Mouse (Mus musculus) stomach, embryonic 14.5 days (tissue): ENCODE data around the gene Krtap17-1. TPM values are rescaled to one million over a fixed set of nuclear protein-coding genes. Genes with fewer than 3 reads are reported as not detected.

Experiments
- ATAC-seq: fragments of 200-750 bp; cut with Nextera tagmentation; 2 replicates; pipeline ENCODE4 v1.8.0; 2017; ENCODE audit warnings: low read depth, moderate TSS enrichment; ENCODE audit not compliant: insufficient number of reproducible peaks, insufficient read depth, low FRiP score
- H3K27ac ChIP-seq: fragments of 300-500 bp; sonication (generic); 2 replicates; pipeline ENCODE4 v1.5.1; 2014; ENCODE audit warnings: mild to moderate bottlenecking, low read length, moderate library complexity, mixed read lengths
- H3K27me3 ChIP-seq: fragments of 300-500 bp; sonication (generic); 2 replicates; pipeline ENCODE4 v1.6.1; 2014; ENCODE audit warnings: low read length, control low read depth, mixed read lengths; ENCODE audit not compliant: control insufficient read depth, insufficient read depth
- H3K36me3 ChIP-seq: fragments of 300-500 bp; sonication (generic); 2 replicates; pipeline ENCODE4 v1.6.1; 2014; ENCODE audit warnings: mild to moderate bottlenecking, control low read depth, low read length, moderate library complexity, mixed read lengths; ENCODE audit not compliant: control insufficient read depth, insufficient read depth
- H3K4me1 ChIP-seq: fragments of 300-500 bp; sonication (generic); 2 replicates; pipeline ENCODE4 v1.6.1; 2014; ENCODE audit warnings: low read length, control low read depth, mixed read lengths; ENCODE audit not compliant: control insufficient read depth, insufficient read depth
- H3K4me2 ChIP-seq: fragments of 300-500 bp; sonication (generic); replicated peaks from 2 replicates; pipeline ENCODE4 v1.6.1; 2014; ENCODE audit warnings: low read depth, low read length, control low read depth
- H3K4me3 ChIP-seq: fragments of 300-500 bp; sonication (generic); 2 replicates; pipeline ENCODE4 v1.5.1; 2014; ENCODE audit warnings: low read depth, low read length, control low read depth
- H3K9ac ChIP-seq: fragments of 300-500 bp; sonication (generic); replicated peaks from 2 replicates; pipeline ENCODE4 v1.6.1; 2014; ENCODE audit warnings: low read depth, mild to moderate bottlenecking, control low read depth, low read length, moderate library complexity, mixed read lengths
- H3K9me3 ChIP-seq: fragments of 300-500 bp; sonication (generic); 2 replicates; pipeline ENCODE4 v1.6.1; 2016; ENCODE audit warnings: low read depth, low read length, control low read depth; ENCODE audit not compliant: control insufficient read depth
- WGBS: fragments of 180-500 bp; shearing (Covaris S2); extraction: QIAGEN DNeasy Blood & Tissue Kit; methylation state at CpG from one replicate; pipeline ENCODE4 v1.1.7; 2014; 5-methylcytosine and 5-hydroxymethylcytosine counted together
- polyA plus RNA-seq: library from polyadenylated mRNA; unstranded; fragments of >200 nt; fragmentation: Nextera tagmentation; extraction: Ambion mirVana; gene quantifications from 2 replicates; pipeline ENCODE4 v1.2.1, GENCODE M21; 2014

The Krtap17-1 gene
- polyA plus RNA-seq, 1 experiment from 2014 or later: not detected

DNA sequence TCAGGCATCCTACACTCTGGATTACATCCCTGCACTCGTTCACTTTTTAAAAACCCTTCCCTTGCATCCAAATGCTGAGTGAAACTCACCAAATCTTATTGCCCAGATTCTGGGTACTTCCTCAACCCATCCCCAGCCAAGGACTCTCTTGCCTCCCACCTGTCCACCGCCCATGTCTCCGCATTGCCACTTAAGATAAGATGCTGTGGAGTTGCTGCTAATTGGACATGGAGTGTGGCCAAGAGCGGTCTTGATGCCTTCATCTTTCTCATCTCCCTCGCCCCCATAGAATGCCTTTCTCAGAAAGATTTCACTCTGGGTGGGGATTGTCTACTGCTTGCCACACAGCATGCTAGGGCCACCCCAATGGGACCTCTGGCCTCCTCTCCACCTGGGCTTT, 14.5 kb upstream of the Krtap17-1 start:
- no peak overlapping the region for H3K27ac ChIP-seq
- no peaks in the 10 kb centered on the region for H3K36me3 ChIP-seq
- no peaks in the 10 kb centered on the region for H3K9me3 ChIP-seq
- H3K4me1 ChIP-seq: no peaks in the 10 kb centered on the region
- 83% methylated on average over 5 of the region's 5 CpGs for WGBS
- no peak overlapping the region for H3K4me2 ChIP-seq
- no peak overlapping the region for H3K9ac ChIP-seq
- ATAC-seq: no peak
- no peaks in the 10 kb centered on the region for H3K27me3 ChIP-seq
- no peak overlapping the region for H3K4me3 ChIP-seq

DNA sequence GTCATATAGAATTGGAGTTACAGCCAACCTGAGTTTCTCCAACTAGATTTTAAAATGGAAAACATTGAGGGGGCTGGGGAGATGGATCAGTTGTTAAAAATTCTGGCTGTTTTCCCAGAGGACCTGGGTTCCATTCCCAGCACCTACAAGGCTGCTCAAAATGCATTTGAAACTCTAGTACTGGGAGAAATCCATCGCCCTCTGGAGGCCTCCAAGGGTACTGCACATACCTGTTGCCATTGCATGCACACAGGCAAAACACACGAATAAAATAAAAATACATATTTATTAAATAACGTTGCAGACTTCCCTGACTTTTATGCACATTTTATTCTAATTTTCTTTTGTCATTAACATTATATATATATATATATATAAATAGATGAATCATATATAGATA, 12.8 kb upstream of the Krtap17-1 start:
- 54% methylated on average over 3 of the region's 3 CpGs for WGBS
- Histone ChIP-seq H3K4me2 (no peak overlapping the region), H3K4me3 (no peak overlapping the region), H3K9me3 (no peaks in the 10 kb centered on the region; the same call in 1 of the 2 replicates), H3K27ac (no peak overlapping the region), H3K27me3 (no peaks in the 10 kb centered on the region), H3K9ac (no peak overlapping the region), H3K4me1 (no peaks in the 10 kb centered on the region), H3K36me3 (no peaks in the 10 kb centered on the region)
- ATAC-seq: no peak

DNA sequence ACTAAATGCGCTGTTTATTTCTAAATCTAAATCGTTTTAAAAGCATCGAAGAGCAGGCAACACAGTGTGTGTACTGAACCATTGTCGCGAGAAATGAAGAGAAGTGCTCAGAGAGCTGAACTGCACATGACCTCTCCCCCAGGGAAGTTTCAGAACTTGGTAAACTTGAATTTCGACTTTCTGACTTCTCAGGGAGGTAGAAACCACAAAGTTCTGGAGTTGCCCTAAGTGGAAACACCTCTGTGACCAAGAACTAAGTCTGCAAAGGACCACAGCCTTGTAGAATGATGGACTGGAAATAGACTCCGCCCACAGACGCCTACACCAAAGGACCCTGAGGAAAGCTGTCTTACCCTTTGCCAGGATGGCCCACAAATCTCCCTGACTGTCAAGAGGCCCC, 12.1 kb upstream of the Krtap17-1 start:
- no peak overlapping the region for H3K4me2 ChIP-seq
- no peak overlapping the region for H3K27ac ChIP-seq
- ATAC-seq: no peak
- no peak overlapping the region for H3K4me3 ChIP-seq
- H3K36me3 ChIP-seq: no peaks in the 10 kb centered on the region
- H3K27me3 ChIP-seq: no peaks in the 10 kb centered on the region
- WGBS: 66% methylated on average over 8 of the region's 8 CpGs
- H3K9me3 ChIP-seq: no peaks in the 10 kb centered on the region; the same call in 1 of the 2 replicates
- no peaks in the 10 kb centered on the region for H3K4me1 ChIP-seq
- no peak overlapping the region for H3K9ac ChIP-seq

- H3K4me3 ChIP-seq: no peak overlapping the region
- no peaks in the 10 kb centered on the region; the same call in 1 of the 2 replicates for H3K9me3 ChIP-seq
- ATAC-seq: no peak
- H3K4me2 ChIP-seq: no peak overlapping the region
- no peaks in the 10 kb centered on the region for H3K4me1 ChIP-seq
- no peaks in the 10 kb centered on the region for H3K36me3 ChIP-seq
- 20% methylated on average over 6 of the region's 6 CpGs for WGBS
- no peak overlapping the region for H3K27ac ChIP-seq
- H3K27me3 ChIP-seq: no peaks in the 10 kb centered on the region
- H3K9ac ChIP-seq: no peak overlapping the region
These were observed 11.1 kb upstream of the Krtap17-1 start for GRCm38 (mm10) chr11:100004846-100005245.

DNA sequence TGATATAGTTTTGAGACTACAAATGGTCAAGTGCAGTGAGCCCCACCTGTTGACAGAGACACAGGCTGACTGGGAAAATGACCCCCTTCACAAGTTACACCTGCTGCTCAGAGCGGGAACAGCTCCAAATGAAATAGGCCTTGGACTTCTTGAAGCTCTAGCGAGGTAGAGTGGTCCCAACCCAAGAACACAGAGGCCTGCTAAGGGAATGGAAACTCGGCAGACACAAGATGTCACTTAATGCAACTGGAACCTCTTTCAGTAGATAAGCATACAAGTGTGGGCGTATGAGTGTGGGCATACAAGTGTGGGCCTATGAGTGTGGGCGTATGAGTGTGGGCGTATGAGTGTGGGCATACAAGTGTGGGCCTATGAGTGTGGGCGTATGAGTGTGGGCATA, 5.3 kb upstream of the Krtap17-1 start:
- no peak for ATAC-seq
- Histone ChIP-seq H3K4me3 (no peak overlapping the region), H3K9ac (no peak overlapping the region), H3K9me3 (no peaks in the 10 kb centered on the region; the same call in 1 of the 2 replicates), H3K27ac (no peak overlapping the region), H3K4me2 (no peak overlapping the region), H3K36me3 (no peaks in the 10 kb centered on the region), H3K4me1 (no peaks in the 10 kb centered on the region), H3K27me3 (no peaks in the 10 kb centered on the region)
- WGBS: 88% methylated on average over 7 of the region's 7 CpGs

DNA sequence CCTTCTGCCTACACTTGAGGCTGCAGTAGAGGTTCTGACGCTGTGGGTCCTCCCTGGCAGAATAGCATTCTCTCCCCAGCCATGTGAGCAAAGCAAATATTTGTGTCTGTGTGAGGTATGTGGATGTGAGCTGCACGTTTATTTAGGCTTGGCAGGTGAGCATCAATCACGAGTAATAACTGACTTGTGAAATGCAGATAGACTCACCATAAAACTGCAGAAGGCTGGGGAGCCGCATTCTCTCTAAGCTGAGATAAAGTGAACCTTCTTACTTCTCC, 529 bp upstream of the Krtap17-1 start:
- Histone ChIP-seq H3K4me3 (no peak overlapping the region), H3K9ac (no peak overlapping the region), H3K27me3 (no peaks in the 10 kb centered on the region), H3K4me2 (no peak overlapping the region), H3K4me1 (peaks cover 4% of the 10 kb centered on the region; the same call in 1 of the 2 replicates), H3K36me3 (no peaks in the 10 kb centered on the region), H3K27ac (no peak overlapping the region), H3K9me3 (no peaks in the 10 kb centered on the region)
- ATAC-seq: no peak
- WGBS: 29% methylated on average over 4 of the region's 4 CpGs

DNA sequence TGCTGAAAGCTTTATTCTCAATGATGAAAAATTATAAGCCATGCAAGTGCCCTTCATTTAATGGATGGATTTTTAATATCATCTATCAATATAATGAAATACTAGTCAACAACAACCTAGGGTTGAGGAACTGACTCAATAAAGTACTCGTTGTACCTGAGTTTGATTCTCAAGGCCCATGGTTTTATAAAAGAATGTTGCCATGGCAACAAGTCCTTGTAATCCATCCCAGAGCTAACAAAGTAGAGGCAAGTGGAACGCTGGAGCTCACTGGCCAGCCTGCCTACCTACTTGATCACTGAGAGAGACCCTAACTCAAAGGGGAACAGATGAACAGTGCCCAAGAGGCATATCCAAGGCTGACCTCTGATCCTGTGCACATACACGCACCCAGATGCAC, 3.2 kb downstream of the Krtap17-1 start:
- ATAC-seq: no peak
- Histone ChIP-seq H3K4me3 (no peak overlapping the region), H3K9ac (no peak overlapping the region), H3K4me1 (peaks cover 4% of the 10 kb centered on the region; the same call in 1 of the 2 replicates), H3K27me3 (no peaks in the 10 kb centered on the region), H3K36me3 (no peaks in the 10 kb centered on the region), H3K27ac (no peak overlapping the region), H3K9me3 (no peaks in the 10 kb centered on the region), H3K4me2 (no peak overlapping the region)
- WGBS: 72% methylated on average over 3 of the region's 3 CpGs

- no peak for ATAC-seq
These were observed 3.9 kb downstream of the Krtap17-1 start for GRCm38 (mm10) chr11:99989881-99990405.

DNA sequence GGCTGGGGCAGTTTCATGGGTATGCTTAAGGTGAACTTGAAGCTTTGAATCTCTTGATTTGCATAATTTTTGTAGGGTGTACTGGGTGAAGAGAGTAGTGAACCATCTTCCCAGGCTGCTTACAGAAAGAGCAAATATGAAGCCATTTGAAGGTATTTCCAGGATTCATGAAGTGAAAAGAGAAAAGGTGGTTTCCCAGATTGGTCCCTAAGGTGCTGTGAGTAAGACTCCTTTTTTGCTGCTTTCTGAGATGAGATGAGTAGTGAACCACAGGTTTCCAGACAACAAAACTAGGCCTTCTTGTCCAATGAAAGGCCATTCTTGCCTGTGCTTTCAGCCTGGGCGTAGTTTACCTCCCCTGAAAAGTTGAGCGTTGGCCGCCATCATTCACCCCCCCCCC, 5.3 kb downstream of the Krtap17-1 start:
- H3K36me3 ChIP-seq: no peaks in the 10 kb centered on the region
- no peak overlapping the region for H3K9ac ChIP-seq
- no peak overlapping the region for H3K4me3 ChIP-seq
- H3K4me2 ChIP-seq: no peak overlapping the region
- 89% methylated on average over 3 of the region's 3 CpGs for WGBS
- H3K27me3 ChIP-seq: no peaks in the 10 kb centered on the region
- no peaks in the 10 kb centered on the region; the same call in 1 of the 2 replicates for H3K4me1 ChIP-seq
- ATAC-seq: no peak
- H3K9me3 ChIP-seq: no peaks in the 10 kb centered on the region
- H3K27ac ChIP-seq: no peak overlapping the region

More at GRCm38 (mm10) chr11:99989881-99990405, 3.9 kb downstream of the Krtap17-1 start:
- no peaks in the 10 kb centered on the region for H3K9me3 ChIP-seq
- H3K4me2 ChIP-seq: no peak overlapping the region
- H3K36me3 ChIP-seq: no peaks in the 10 kb centered on the region
- H3K4me3 ChIP-seq: no peak overlapping the region
- no peak overlapping the region for H3K9ac ChIP-seq
- no peak overlapping the region for H3K27ac ChIP-seq
- no peaks in the 10 kb centered on the region for H3K27me3 ChIP-seq
- WGBS: 87% methylated on average over 6 of the region's 6 CpGs
- H3K4me1 ChIP-seq: peaks cover 4% of the 10 kb centered on the region; the same call in 1 of the 2 replicates
